8 mouse cellular contexts compared by ENCODE assay signal in the genomic region with DNA sequence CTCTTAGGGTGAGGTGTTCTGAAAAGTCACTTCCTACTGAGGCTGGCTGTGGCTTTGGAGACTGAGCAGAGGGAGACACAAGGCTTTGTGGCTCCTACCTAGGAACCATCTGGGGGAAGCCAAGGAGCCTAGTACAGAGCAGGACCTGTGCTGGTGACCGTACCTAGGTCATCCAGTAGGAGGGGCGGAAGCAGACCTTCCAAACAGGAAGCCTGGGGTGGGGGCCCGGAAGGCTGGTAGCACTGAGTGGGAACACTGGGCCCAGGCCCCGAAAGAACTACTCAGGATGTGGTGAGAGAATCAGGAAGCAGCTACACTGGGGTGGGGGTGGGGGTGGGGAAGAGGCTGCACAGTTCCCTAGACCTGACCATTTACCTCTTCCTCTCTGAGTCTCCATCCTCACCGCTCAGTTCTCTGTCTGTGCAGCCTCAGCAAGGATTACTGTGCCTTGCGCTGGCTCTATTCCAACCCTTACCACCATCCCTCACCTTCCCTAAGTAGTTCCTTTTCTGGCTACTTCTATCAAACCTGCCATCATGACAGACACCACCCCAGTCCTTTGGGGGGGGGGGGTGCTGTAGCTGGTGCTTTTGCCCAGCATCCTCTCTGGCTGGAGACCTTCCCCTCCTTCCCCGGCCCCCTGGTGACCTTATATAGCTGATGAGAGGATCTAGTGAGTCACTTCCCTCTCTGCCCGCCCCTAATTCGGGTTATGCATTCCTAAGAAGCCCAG. TPM values are rescaled to one million over a fixed set of nuclear protein-coding genes. Genes with fewer than 3 reads are reported as not detected.
A peak's percentile ranks its signal among the peaks of the same experiment; 100 is the strongest.
DNase-seq lines count a peak whose midpoint lies in the region; ATAC-seq and TF ChIP-seq lines count a peak whose summit lies in the region.

No protein-coding gene starts in this region.

- no peaks in the 10 kb centered on the region for H3K9me3 ChIP-seq in ES-E14 (ENCODE audit: control insufficient read depth, insufficient read depth, low read depth, low read length)
- H3K9me3 ChIP-seq in limb, embryonic 12.5 days, result 0 out of 2 replicates have a peak, but pooled peaks cover 3% of the 10 kb centered on the region
- no peaks in the 10 kb centered on the region for H3K9me3 ChIP-seq in midbrain, embryonic 13.5 days

- peak overlapping the region; percentile 98 for H3K4me2 ChIP-seq in limb, embryonic 12.5 days
- peak overlapping the region; percentile 92 for H3K4me2 ChIP-seq in midbrain, embryonic 13.5 days (replicated peaks)

- 61% methylated on average over 9 of the region's 9 CpGs for WGBS in limb, embryonic 12.5 days
- WGBS in midbrain, embryonic 13.5 days, result 74% methylated on average over 9 of the region's 9 CpGs

- peak overlapping the region in 1 of 2 experiments; percentile 78; a peak in 2 of 4 replicates for H3K4me3 ChIP-seq in ES-E14 (ENCODE audit: insufficient read depth in 1 of 2, low read depth in 1 of 2, low read length in 2 of 2, poor library complexity in 1 of 2, severe bottlenecking in 1 of 2)
- peak overlapping the region; percentile 95 for H3K4me3 ChIP-seq in embryonic fibroblast, embryonic 13.5 days (ENCODE audit: insufficient read depth, low read length)
- peak overlapping the region; percentile 67 for H3K4me3 ChIP-seq in limb, embryonic 12.5 days (replicated peaks)
- peak overlapping the region; percentile 84 for H3K4me3 ChIP-seq in midbrain, embryonic 13.5 days (replicated peaks)

- in situ Hi-C loops in ES-E14 (cut with MboI; ENCODE audit: low sequenced_read_pairs in 2 of 2, unreplicated experiment in 2 of 2), result loop anchor here in 1 of 2 experiments (5.0 kb wide), 1 partner anchor 43 kb away; no protein-coding TSS in a partner anchor

- no peaks in the 10 kb centered on the region for H3K27me3 ChIP-seq in limb, embryonic 12.5 days
- H3K27me3 ChIP-seq in midbrain, embryonic 13.5 days, result no peaks in the 10 kb centered on the region

- TF ChIP-seq CTCF in embryonic fibroblast, embryonic 13.5 days (IDR thresholded peaks at IDR 0.05; ENCODE audit: borderline replicate concordance, insufficient read depth, low read length), result no peak

- DNase-seq in 3T3-L1 (ENCODE audit: low read depth, low spot score) (peak; percentile 91), ES-E14 (ENCODE audit: low read depth, low spot score) (no peak)
- peak; percentile 75 for DNase-seq in heart, postnatal 4 days
- peak; percentile 88 for DNase-seq in thymus, postnatal 0 days (ENCODE audit: low spot score)
- DNase-seq in retina, postnatal 1 day, result no peak

- H3K4me1 ChIP-seq in ES-E14 (ENCODE audit: control insufficient read depth in 2 of 2, insufficient read depth in 2 of 2, low read length in 2 of 2, poor library complexity in 1 of 2), result peaks cover 2 to 4% of the 10 kb centered on the region in 2 experiments; a peak in 2 of 4 replicates
- peaks cover 12% of the 10 kb centered on the region for H3K4me1 ChIP-seq in embryonic fibroblast, embryonic 13.5 days (ENCODE audit: control insufficient read depth, insufficient read depth, low read length)
- peaks cover 45% of the 10 kb centered on the region for H3K4me1 ChIP-seq in limb, embryonic 12.5 days (replicated peaks)
- H3K4me1 ChIP-seq in midbrain, embryonic 13.5 days (replicated peaks), result peaks cover 71% of the 10 kb centered on the region

- H3K9ac ChIP-seq in ES-E14 (ENCODE audit: insufficient read depth, low read depth, low read length, poor library complexity, severe bottlenecking), result peak overlapping the region; percentile 51; the same call in 1 of the 2 replicates
- peak overlapping the region; percentile 79 for H3K9ac ChIP-seq in limb, embryonic 12.5 days (replicated peaks)
- H3K9ac ChIP-seq in midbrain, embryonic 13.5 days (replicated peaks), result peak overlapping the region; percentile 97

- H3K36me3 ChIP-seq in ES-E14 (ENCODE audit: control insufficient read depth, insufficient read depth, low read length, poor library complexity, severe bottlenecking), result peaks cover 5% of the 10 kb centered on the region; the same call in 1 of the 2 replicates
- H3K36me3 ChIP-seq in limb, embryonic 12.5 days, result peaks cover 54% of the 10 kb centered on the region
- peaks cover 32% of the 10 kb centered on the region for H3K36me3 ChIP-seq in midbrain, embryonic 13.5 days

- TF ChIP-seq POLR2A in embryonic fibroblast, embryonic 13.5 days (IDR thresholded peaks at IDR 0.05; ENCODE audit: low read depth, low read length), result peak; percentile 49

- no peak for ATAC-seq in limb, embryonic 12.5 days (ENCODE audit: insufficient number of reproducible peaks, insufficient read depth, low FRiP score, low TSS enrichment, low read depth)
- no peak for ATAC-seq in midbrain, embryonic 13.5 days

- peak overlapping the region; percentile 60 for H3K27ac ChIP-seq in ES-E14 (ENCODE audit: insufficient read depth, low read depth, low read length, poor library complexity, severe bottlenecking)
- H3K27ac ChIP-seq in embryonic fibroblast, embryonic 13.5 days (ENCODE audit: insufficient read depth, low read length), result peak overlapping the region; percentile 97
- peak overlapping the region; percentile 76 for H3K27ac ChIP-seq in limb, embryonic 12.5 days
- H3K27ac ChIP-seq in midbrain, embryonic 13.5 days, result peak overlapping the region; percentile 31

TF ChIP-seq in ES-E14, 5 proteins besides CTCF, POLR2A, EP300 and RAD21:
- TF ChIP-seq CHD2 (IDR thresholded peaks at IDR 0.05; ENCODE audit: low read depth, low read length) (no peak), MAFK (IDR thresholded peaks at IDR 0.05; ENCODE audit: insufficient read depth, low read depth, low read length) (no peak), ZNF384 (IDR thresholded peaks at IDR 0.05; ENCODE audit: low read depth, low read length) (no peak), HCFC1 (IDR thresholded peaks at IDR 0.05; ENCODE audit: borderline replicate concordance, insufficient read depth, low read length) (0 out of 2 replicates have a peak, but pooled peaks have one; percentile 21), ZC3H11A (IDR thresholded peaks at IDR 0.05; ENCODE audit: borderline replicate concordance, low read depth, low read length) (no peak)

RNA-seq across cellular contexts. Expression of a gene that starts 4.9 kb away (rescaled TPM):
- total RNA-seq in ES-E14 (2012; rRNA removed), result 23.2 and 29.9 TPM in 2 replicates
- polyA plus RNA-seq in embryonic fibroblast, embryonic 13.5 days (2011; ENCODE audit: insufficient read length, low read depth, missing spikeins), result 92.1 and 115 TPM in 2 replicates
- total RNA-seq in heart, postnatal 4 days (2021), result 10 to 100 TPM; 32.6 to 32.7 TPM
- polyA plus RNA-seq in limb, embryonic 12.5 days (2016; fragmentation: Nextera tagmentation; extraction: Ambion mirVana), result 21.3 and 24.0 TPM in 2 replicates
- polyA plus RNA-seq in midbrain, embryonic 13.5 days (2015; fragmentation: Nextera tagmentation; extraction: Ambion mirVana), result 23.8 and 27.4 TPM in 2 replicates
- polyA plus RNA-seq in thymus, postnatal 0 days (2015; fragmentation: Nextera tagmentation; extraction: Ambion mirVana), result 82.4 and 89.3 TPM in 2 replicates

RNA-seq across cellular contexts. Expression of a gene that starts 9.2 kb away (rescaled TPM):
- total RNA-seq in ES-E14 (2012; rRNA removed), result 24.7 and 43.0 TPM in 2 replicates
- polyA plus RNA-seq in embryonic fibroblast, embryonic 13.5 days (2011; ENCODE audit: insufficient read length, low read depth, missing spikeins), result 9.8 and 15.5 TPM in 2 replicates
- 10 to 100 TPM; 26.3 to 32.2 TPM for total RNA-seq in heart, postnatal 4 days (2021)
- polyA plus RNA-seq in limb, embryonic 12.5 days (2016; fragmentation: Nextera tagmentation; extraction: Ambion mirVana), result 51.3 and 52.5 TPM in 2 replicates
- 28.9 and 33.2 TPM in 2 replicates for polyA plus RNA-seq in midbrain, embryonic 13.5 days (2015; fragmentation: Nextera tagmentation; extraction: Ambion mirVana)
- 53.7 and 59.1 TPM in 2 replicates for polyA plus RNA-seq in thymus, postnatal 0 days (2015; fragmentation: Nextera tagmentation; extraction: Ambion mirVana)

RNA-seq across cellular contexts. Expression of a gene that starts 9.3 kb away (rescaled TPM):
- total RNA-seq in ES-E14 (2012; rRNA removed), result 202 and 391 TPM in 2 replicates
- 40.5 and 41.1 TPM in 2 replicates for polyA plus RNA-seq in embryonic fibroblast, embryonic 13.5 days (2011; ENCODE audit: insufficient read length, low read depth, missing spikeins)
- 10 to 100 TPM; 24.2 to 25.1 TPM for total RNA-seq in heart, postnatal 4 days (2021)
- polyA plus RNA-seq in limb, embryonic 12.5 days (2016; fragmentation: Nextera tagmentation; extraction: Ambion mirVana), result 56.9 and 64.3 TPM in 2 replicates
- 34.3 and 37.3 TPM in 2 replicates for polyA plus RNA-seq in midbrain, embryonic 13.5 days (2015; fragmentation: Nextera tagmentation; extraction: Ambion mirVana)
- 48.9 and 50.6 TPM in 2 replicates for polyA plus RNA-seq in thymus, postnatal 0 days (2015; fragmentation: Nextera tagmentation; extraction: Ambion mirVana)

RNA-seq across cellular contexts. Expression of a gene that starts 26.9 kb away (rescaled TPM):
- total RNA-seq in ES-E14 (2012; rRNA removed), result 13.6 and 15.8 TPM in 2 replicates
- 29.0 and 37.3 TPM in 2 replicates for polyA plus RNA-seq in embryonic fibroblast, embryonic 13.5 days (2011; ENCODE audit: insufficient read length, low read depth, missing spikeins)
- total RNA-seq in heart, postnatal 4 days (2021), result 10 to 100 TPM; 45.0 to 47.0 TPM
- polyA plus RNA-seq in limb, embryonic 12.5 days (2016; fragmentation: Nextera tagmentation; extraction: Ambion mirVana), result 18.6 and 24.8 TPM in 2 replicates
- polyA plus RNA-seq in midbrain, embryonic 13.5 days (2015; fragmentation: Nextera tagmentation; extraction: Ambion mirVana), result 34.7 and 36.8 TPM in 2 replicates
- 24.5 and 27.1 TPM in 2 replicates for polyA plus RNA-seq in thymus, postnatal 0 days (2015; fragmentation: Nextera tagmentation; extraction: Ambion mirVana)

RNA-seq across cellular contexts. Expression of a gene that starts 29.0 kb away (rescaled TPM):
- 23.8 and 31.7 TPM in 2 replicates for total RNA-seq in ES-E14 (2012; rRNA removed)
- polyA plus RNA-seq in embryonic fibroblast, embryonic 13.5 days (2011; ENCODE audit: insufficient read length, low read depth, missing spikeins), result 30.4 and 31.8 TPM in 2 replicates
- 10 to 100 TPM; 37.9 to 40.6 TPM for total RNA-seq in heart, postnatal 4 days (2021)
- polyA plus RNA-seq in limb, embryonic 12.5 days (2016; fragmentation: Nextera tagmentation; extraction: Ambion mirVana), result 16.9 and 19.4 TPM in 2 replicates
- 10.3 and 12.7 TPM in 2 replicates for polyA plus RNA-seq in midbrain, embryonic 13.5 days (2015; fragmentation: Nextera tagmentation; extraction: Ambion mirVana)
- polyA plus RNA-seq in thymus, postnatal 0 days (2015; fragmentation: Nextera tagmentation; extraction: Ambion mirVana), result 6.7 TPM in 2 replicates

Comparison
In these comparisons a context has a peak if more than half of its experiments do, and no peak if none do; other contexts are left out.
1. DNase-seq: peak in 3T3-L1 (single experiment), heart, postnatal 4 days (single experiment) and thymus, postnatal 0 days (single experiment); none in ES-E14 (single experiment) and retina, postnatal 1 day (single experiment).
2. H3K27ac ChIP-seq: peak in every context shown above with its lines; median percentile 97 in embryonic fibroblast, embryonic 13.5 days; 76 in limb, embryonic 12.5 days; 60 in ES-E14; 31 in midbrain, embryonic 13.5 days.
3. Peak in every context shown above with its lines, with median percentiles within 50 percentile points of each other: H3K9ac ChIP-seq.